Mouse (Mus musculus) thymus, adult 2 months (tissue): ENCODE data around the gene Arpin.

Experiments used
- CTCF ChIP-seq: fragments of 200-500 bp; IDR thresholded peaks from 2 replicates; pipeline ENCODE4 v1.5.1; 2012; ENCODE audit warnings: mild to moderate bottlenecking, control low read depth, low read length, moderate library complexity, borderline replicate concordance; ENCODE audit not compliant: control insufficient read depth, poor library complexity, insufficient read depth; ENCODE audit errors: extremely low read depth
- POLR2A ChIP-seq: fragments of 200-500 bp; IDR thresholded peaks from 2 replicates; pipeline ENCODE4 v1.6.1; 2012; ENCODE audit warnings: mild to moderate bottlenecking, low read length, control low read depth, moderate library complexity; ENCODE audit not compliant: control insufficient read depth, poor library complexity, insufficient read depth; ENCODE audit errors: extremely low read depth

DNA sequence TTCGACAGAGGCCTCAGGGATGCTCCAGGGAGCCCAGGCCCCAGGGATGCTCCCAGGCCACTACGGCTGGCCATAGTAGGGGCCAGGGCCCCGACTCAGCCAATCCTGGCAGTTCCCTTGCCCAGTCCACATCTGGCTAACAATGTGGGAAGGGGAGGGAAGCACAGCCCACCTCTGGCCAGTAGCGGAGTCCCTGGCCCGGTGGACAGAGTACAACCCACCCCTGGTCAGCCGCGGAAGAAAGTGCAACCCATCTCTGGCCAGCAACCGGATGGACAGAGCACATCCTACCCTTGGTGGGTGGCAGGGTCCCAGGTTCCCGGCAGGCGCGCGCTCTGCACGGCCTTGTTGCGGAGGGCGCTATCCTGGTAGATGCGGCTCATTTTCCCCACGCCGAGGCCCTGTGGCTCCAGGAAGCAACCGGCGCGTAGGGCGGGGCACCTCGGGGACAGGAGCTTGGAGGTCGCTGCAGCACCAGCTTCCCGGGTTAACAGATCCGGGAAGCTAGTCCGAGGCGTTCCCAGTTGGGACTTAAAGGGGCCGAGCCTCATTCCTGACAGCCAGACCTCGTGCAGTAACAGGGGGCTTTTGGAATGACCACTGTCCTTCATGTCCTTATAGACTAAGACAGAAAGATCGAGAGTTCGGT is at the start of gene Arpin:
- TF ChIP-seq POLR2A (no peak), CTCF (no peak)
